Mouse (Mus musculus): ENCODE data around the gene Adam34. TPM values are rescaled to one million over a fixed set of nuclear protein-coding genes. Genes with fewer than 3 reads are reported as not detected.

Adam34 gene
- not detected for polyA plus RNA-seq (2015; fragmentation: Illumina TruSeq; extraction: RNeasy Lipid Tissue Mini Kit (QIAGEN cat#74804); ENCODE audit: insufficient read depth, low replicate concordance)

DNA sequence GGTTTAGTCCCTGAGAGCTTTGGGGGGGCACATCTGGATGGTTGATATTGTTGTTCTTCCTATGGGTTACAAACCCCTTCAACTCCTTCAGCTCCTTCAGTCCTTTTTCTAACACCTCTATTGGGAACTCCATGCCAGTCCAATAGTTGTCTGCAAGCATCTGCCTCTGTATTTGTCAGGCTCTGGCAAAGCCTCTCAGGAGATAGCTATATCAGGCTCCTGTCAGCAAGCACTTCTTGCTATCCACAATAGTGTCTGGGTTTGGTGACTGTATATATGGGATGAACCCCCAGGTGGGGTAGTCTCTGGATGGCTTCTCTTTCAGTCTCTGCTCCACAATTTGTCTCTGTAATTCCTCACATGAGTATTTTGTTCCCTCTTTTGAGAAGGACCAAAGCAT, at the start of gene Adam34:
TSS of gene Adam34 (minus strand) at position 101 of the 400 bp plus-strand sequence.

DNA sequence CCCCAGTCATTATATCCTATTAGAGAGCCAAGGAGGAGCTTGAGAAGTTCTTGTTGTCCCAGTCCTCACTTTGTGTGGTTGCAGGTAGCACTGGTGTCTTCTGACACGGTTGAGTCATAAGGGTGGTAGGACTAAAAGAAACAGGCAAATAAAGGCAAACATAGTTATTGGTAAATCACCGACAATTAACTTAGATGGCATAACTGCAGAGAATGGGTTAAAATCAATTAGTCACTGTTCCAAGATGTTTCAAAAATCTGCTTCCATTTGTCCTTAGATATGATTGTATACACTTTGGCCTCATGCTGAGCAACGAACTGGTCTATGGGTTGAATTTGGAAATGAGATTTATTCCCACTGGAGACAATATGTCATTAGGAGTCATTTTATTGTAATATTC, 82.7 kb downstream of the Adam34 start, which contains the start of gene Gm5346:
TSS of gene Gm5346 (minus strand) at position 101 of the 400 bp plus-strand sequence.

Other genes with a start within 250 kb of the Adam34 start
- not detected for gene Adam26b, start 181.9 kb downstream of the Adam34 start, polyA plus RNA-seq (2015; fragmentation: Illumina TruSeq; extraction: RNeasy Lipid Tissue Mini Kit (QIAGEN cat#74804); ENCODE audit: insufficient read depth, low replicate concordance)
- gene Adam26a, start 133.3 kb downstream of the Adam34 start, polyA plus RNA-seq (2015; fragmentation: Illumina TruSeq; extraction: RNeasy Lipid Tissue Mini Kit (QIAGEN cat#74804); ENCODE audit: insufficient read depth, low replicate concordance): not detected
- not detected for gene Gm5346, start 82.8 kb downstream of the Adam34 start, polyA plus RNA-seq (2015; fragmentation: Illumina TruSeq; extraction: RNeasy Lipid Tissue Mini Kit (QIAGEN cat#74804); ENCODE audit: insufficient read depth, low replicate concordance)

All from spleen, adult 10 weeks (tissue).